Mouse (Mus musculus) heart, embryonic 16.5 days (tissue): ENCODE data around the gene Agt. TPM values are rescaled to one million over a fixed set of nuclear protein-coding genes. Genes with fewer than 3 reads are reported as not detected.

Experiments used
- ATAC-seq: fragments of 200-750 bp; cut with Nextera tagmentation; replicated peaks from 2 replicates; pipeline ENCODE4 v1.8.0; 2017; ENCODE audit warnings: moderate number of reproducible peaks; ENCODE audit not compliant: insufficient read depth, low FRiP score; ENCODE audit errors: extremely low read depth
- H3K27ac ChIP-seq: fragments of 300-500 bp; sonication (generic); 2 replicates; pipeline ENCODE4 v1.5.1; 2014; ENCODE audit warnings: mild to moderate bottlenecking, low read length, control low read depth, moderate library complexity
- H3K27me3 ChIP-seq: fragments of 300-500 bp; sonication (generic); 2 replicates; pipeline ENCODE4 v1.6.1; 2014; ENCODE audit warnings: low read length, mixed read lengths; ENCODE audit not compliant: control insufficient read depth, insufficient read depth
- H3K36me3 ChIP-seq: fragments of 300-500 bp; sonication (generic); 2 replicates; pipeline ENCODE4 v1.6.1; 2014; ENCODE audit not compliant: control insufficient read depth, insufficient read depth
- H3K4me1 ChIP-seq: fragments of 300-500 bp; sonication (generic); 2 replicates; pipeline ENCODE4 v1.6.1; 2014; ENCODE audit warnings: low read length, mixed read lengths; ENCODE audit not compliant: control insufficient read depth, insufficient read depth
- H3K4me2 ChIP-seq: fragments of 300-500 bp; sonication (generic); 2 replicates; pipeline ENCODE4 v1.6.1; 2014; ENCODE audit warnings: low read depth, mild to moderate bottlenecking, control low read depth, low read length
- H3K4me3 ChIP-seq: fragments of 300-500 bp; sonication (generic); 2 replicates; pipeline ENCODE4 v1.5.1; 2014; ENCODE audit warnings: mild to moderate bottlenecking, control low read depth, low read length
- H3K9ac ChIP-seq: fragments of 300-500 bp; sonication (generic); 2 replicates; pipeline ENCODE4 v1.6.1; 2014; ENCODE audit warnings: low read length, control low read depth
- H3K9me3 ChIP-seq: fragments of 300-500 bp; sonication (generic); replicated peaks from 2 replicates; pipeline ENCODE4 v1.6.1; 2016; ENCODE audit warnings: low read length; ENCODE audit not compliant: control insufficient read depth
- WGBS: fragments of 180-500 bp; shearing (Covaris S2); extraction: QIAGEN DNeasy Blood & Tissue Kit; methylation state at CpG from one replicate; pipeline ENCODE4 v1.1.7; 2014; 5-methylcytosine and 5-hydroxymethylcytosine counted together
- polyA plus RNA-seq: library from polyadenylated mRNA; unstranded; fragments of >200 nt; fragmentation: Nextera tagmentation; extraction: Ambion mirVana; gene quantifications from 2 replicates; pipeline ENCODE4 v1.2.1, GENCODE M21; 2015

The Agt gene
- polyA plus RNA-seq, result 2.1 and 2.6 TPM in 2 replicates

DNA sequence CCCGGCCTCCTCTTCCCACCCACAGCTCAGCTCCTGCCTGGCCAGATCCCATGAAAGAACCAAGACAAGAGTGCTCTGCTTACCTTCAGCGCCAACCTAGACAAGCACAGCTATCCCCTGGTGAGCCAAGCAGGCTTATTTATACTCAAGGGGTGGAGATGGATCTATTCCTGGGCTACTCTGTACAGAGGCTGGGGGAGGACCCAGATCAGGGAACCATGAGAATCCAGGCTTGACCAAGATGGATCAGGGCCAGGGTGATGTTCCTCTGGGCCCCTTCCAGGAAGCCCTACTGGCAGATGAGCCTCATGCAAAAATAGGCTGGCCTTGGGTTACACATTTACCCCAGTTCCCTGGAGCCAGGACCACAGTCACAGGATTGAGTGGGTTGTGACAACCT lies at the start of gene Agt:
Gene Agt (minus strand): TSS at position 114 of the 400 bp plus-strand sequence.
- Histone ChIP-seq H3K4me2 (no peak within 1 kb of the TSS), H3K9me3 (no peaks in the 10 kb centered on the region), H3K36me3 (no peaks in the 10 kb centered on the region), H3K4me3 (no peak within 1 kb of the TSS), H3K9ac (no peak within 1 kb of the TSS), H3K27me3 (no peaks in the 10 kb centered on the region), H3K4me1 (peaks cover 14% of the 10 kb centered on the region), H3K27ac (no peak within 1 kb of the TSS)
- no peak for ATAC-seq
- WGBS, result 42% methylated on average over 2 of the region's 2 CpGs

DNA sequence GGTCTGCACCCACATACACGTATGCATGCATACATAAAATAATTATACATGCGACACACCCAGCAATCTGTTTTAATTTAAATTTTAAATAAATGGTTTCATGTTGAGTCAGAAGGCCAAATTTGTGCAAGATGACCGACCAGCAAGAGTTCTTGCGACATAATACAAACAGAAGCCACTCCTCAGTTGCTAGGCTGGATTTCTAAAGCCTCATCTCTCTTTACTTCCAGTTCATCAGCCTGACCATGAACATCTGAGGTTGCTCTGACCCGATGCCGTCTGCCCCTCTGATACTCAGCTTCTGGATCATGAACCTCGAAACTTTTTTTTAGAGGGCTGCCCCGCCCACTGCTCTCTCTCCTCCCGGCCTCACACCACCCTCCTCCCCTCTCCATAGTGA lies 48.7 kb upstream of the Agt start:
- no peak overlapping the region for H3K4me2 ChIP-seq
- WGBS, result 54% methylated on average over 9 of the region's 9 CpGs
- no peak overlapping the region for H3K9ac ChIP-seq
- ATAC-seq, result no peak
- no peaks in the 10 kb centered on the region for H3K36me3 ChIP-seq
- H3K4me1 ChIP-seq, result no peaks in the 10 kb centered on the region
- H3K4me3 ChIP-seq, result no peak overlapping the region
- no peaks in the 10 kb centered on the region for H3K9me3 ChIP-seq
- peaks cover 6% of the 10 kb centered on the region; the same call in 1 of the 2 replicates for H3K27me3 ChIP-seq
- no peak overlapping the region for H3K27ac ChIP-seq

- H3K36me3 ChIP-seq, result no peaks in the 10 kb centered on the region
- peak overlapping the region; percentile 54 for H3K4me3 ChIP-seq
- peaks cover 6% of the 10 kb centered on the region; the same call in 1 of the 2 replicates for H3K27me3 ChIP-seq
- H3K4me2 ChIP-seq, result peak overlapping the region; percentile 84
- no peaks in the 10 kb centered on the region for H3K4me1 ChIP-seq
- ATAC-seq, result peak; percentile 77
- H3K27ac ChIP-seq, result no peak overlapping the region
- no peaks in the 10 kb centered on the region for H3K9me3 ChIP-seq
- H3K9ac ChIP-seq, result peak overlapping the region; percentile 76
- WGBS, result 12% methylated on average over 17 of the region's 17 CpGs
Measured at GRCm38 (mm10) chr8:124617266-124617869, 47.9 kb upstream of the Agt start.

- no peak overlapping the region for H3K4me3 ChIP-seq
- no peak overlapping the region for H3K9ac ChIP-seq
- H3K27me3 ChIP-seq, result peaks cover 6% of the 10 kb centered on the region; the same call in 1 of the 2 replicates
- no peak overlapping the region for H3K27ac ChIP-seq
- no peaks in the 10 kb centered on the region for H3K36me3 ChIP-seq
- no peaks in the 10 kb centered on the region for H3K4me1 ChIP-seq
- H3K4me2 ChIP-seq, result no peak overlapping the region
- no peaks in the 10 kb centered on the region for H3K9me3 ChIP-seq
- WGBS, result 73% methylated on average over 5 of the region's 6 CpGs
- no peak for ATAC-seq
Measured at GRCm38 (mm10) chr8:124614325-124614724, 44.8 kb upstream of the Agt start.

DNA sequence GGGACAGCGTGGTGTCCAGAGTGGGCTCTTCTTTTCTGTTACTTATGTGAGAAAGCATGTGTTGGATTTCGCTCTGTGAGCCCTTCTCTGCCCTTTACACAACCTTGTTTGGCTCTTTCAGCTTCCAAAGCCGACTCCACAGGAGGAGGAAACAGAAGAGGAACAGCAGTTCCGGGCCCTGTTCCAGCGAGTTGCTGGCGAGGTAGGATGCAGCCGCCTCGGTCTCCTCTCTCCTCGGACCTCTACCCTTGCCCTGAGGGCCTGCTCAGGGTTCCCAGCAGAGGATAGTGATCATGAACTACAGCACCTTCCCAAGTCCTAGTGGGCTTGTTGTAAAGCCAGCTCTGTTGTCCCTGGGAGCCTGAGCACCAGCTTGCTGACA lies 39.5 kb upstream of the Agt start:
- ATAC-seq, result no peak
- 62% methylated on average over 9 of the region's 9 CpGs for WGBS
- Histone ChIP-seq H3K9me3 (no peaks in the 10 kb centered on the region), H3K27me3 (no peaks in the 10 kb centered on the region), H3K9ac (no peak overlapping the region), H3K36me3 (no peaks in the 10 kb centered on the region), H3K27ac (no peak overlapping the region), H3K4me1 (no peaks in the 10 kb centered on the region), H3K4me3 (no peak overlapping the region), H3K4me2 (no peak overlapping the region)

- no peaks in the 10 kb centered on the region for H3K4me1 ChIP-seq
- H3K9ac ChIP-seq, result no peak overlapping the region
- ATAC-seq, result no peak
- no peak overlapping the region for H3K27ac ChIP-seq
- no peaks in the 10 kb centered on the region for H3K9me3 ChIP-seq
- no peak overlapping the region for H3K4me2 ChIP-seq
- H3K27me3 ChIP-seq, result no peaks in the 10 kb centered on the region
- no peaks in the 10 kb centered on the region for H3K36me3 ChIP-seq
- 70% methylated on average over 13 of the region's 13 CpGs for WGBS
- H3K4me3 ChIP-seq, result no peak overlapping the region
Measured at GRCm38 (mm10) chr8:124608239-124608971, 38.9 kb upstream of the Agt start.

DNA sequence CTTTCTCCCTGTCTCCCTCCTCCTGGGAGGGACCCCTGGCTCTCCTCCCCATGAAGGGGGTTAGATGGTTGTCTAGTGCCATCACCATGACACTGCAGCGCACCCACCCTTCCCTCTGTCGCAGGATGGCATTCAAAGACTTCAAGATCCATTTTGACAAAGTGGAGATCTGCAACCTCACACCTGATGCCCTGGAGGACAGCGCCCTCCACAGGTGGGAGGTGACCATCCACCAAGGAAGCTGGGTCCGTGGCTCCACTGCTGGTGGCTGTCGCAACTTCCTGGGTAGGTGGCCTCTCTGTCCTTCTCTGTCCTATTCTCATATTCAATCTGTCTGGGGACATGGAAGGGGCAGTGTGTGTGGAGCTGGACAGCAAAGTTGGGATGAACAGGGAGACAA lies 34.6 kb upstream of the Agt start:
- Histone ChIP-seq H3K4me1 (no peaks in the 10 kb centered on the region), H3K27ac (no peak overlapping the region), H3K9ac (no peak overlapping the region), H3K27me3 (no peaks in the 10 kb centered on the region), H3K36me3 (no peaks in the 10 kb centered on the region), H3K9me3 (no peaks in the 10 kb centered on the region), H3K4me3 (no peak overlapping the region), H3K4me2 (no peak overlapping the region)
- no peak for ATAC-seq
- WGBS, result 67% methylated on average over 5 of the region's 5 CpGs

DNA sequence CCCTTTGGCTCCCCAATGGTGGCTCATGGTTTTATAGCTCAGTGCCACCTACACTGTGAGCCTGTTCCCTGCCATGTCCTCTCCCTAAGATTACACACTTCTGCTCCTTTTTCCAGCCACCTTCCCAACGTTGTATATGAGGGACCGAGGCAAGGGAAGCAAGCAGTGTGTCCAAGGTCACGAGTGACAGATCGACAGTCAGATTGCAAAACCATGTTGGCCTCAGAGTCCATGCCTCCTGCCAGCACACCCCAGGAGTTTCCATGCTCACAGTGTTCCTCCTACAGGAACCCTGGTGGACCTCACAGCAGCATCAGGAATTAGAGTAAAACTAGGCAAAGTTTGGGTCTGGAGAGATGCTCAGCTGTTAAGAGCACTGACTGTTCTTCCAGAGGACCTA lies 19.9 kb upstream of the Agt start:
- no peak overlapping the region for H3K4me2 ChIP-seq
- no peak overlapping the region for H3K9ac ChIP-seq
- H3K27ac ChIP-seq, result no peak overlapping the region
- 74% methylated on average over 4 of the region's 4 CpGs for WGBS
- no peaks in the 10 kb centered on the region for H3K27me3 ChIP-seq
- H3K9me3 ChIP-seq, result no peaks in the 10 kb centered on the region
- H3K4me3 ChIP-seq, result no peak overlapping the region
- no peaks in the 10 kb centered on the region for H3K36me3 ChIP-seq
- peaks cover 15% of the 10 kb centered on the region for H3K4me1 ChIP-seq
- no peak for ATAC-seq

- ATAC-seq, result no peak
- peak overlapping the region; percentile 3 for H3K27ac ChIP-seq
Measured at GRCm38 (mm10) chr8:124586556-124586955, 17.1 kb upstream of the Agt start.

More at GRCm38 (mm10) chr8:124586556-124586955, 17.1 kb upstream of the Agt start:
- H3K9me3 ChIP-seq, result no peaks in the 10 kb centered on the region
- no peak overlapping the region for H3K4me3 ChIP-seq
- WGBS, result 84% methylated on average over 2 of the region's 2 CpGs
- H3K27me3 ChIP-seq, result no peaks in the 10 kb centered on the region
- H3K9ac ChIP-seq, result peak overlapping the region; percentile 38; the same call in 1 of the 2 replicates
- peaks cover 15% of the 10 kb centered on the region for H3K4me1 ChIP-seq
- H3K4me2 ChIP-seq, result no peak overlapping the region
- H3K36me3 ChIP-seq, result no peaks in the 10 kb centered on the region
